Mouse (Mus musculus): ENCODE measurements at regions not wholly inside any gene's neighbourhood (a gene's known extent, or its start where the extent isn't known, plus 50 kb on each side); places are given as distances from the start of the nearest gene placed in this dataset.
A peak's percentile ranks its signal among the peaks of the same experiment; 100 is the strongest.

GRCm38 (mm10) chr6:75805223-75805622, 692.4 kb downstream of the Gm9008 start:
- Histone ChIP-seq H3K9me3 (ENCODE audit: low read length) (no peaks in the 10 kb centered on the region), H3K4me2 (ENCODE audit: low read depth, low read length, poor library complexity, severe bottlenecking) (no peak overlapping the region), H3K4me3 (ENCODE audit: low read depth, low read length) (no peak overlapping the region), H3K27ac (ENCODE audit: low read depth, low read length) (no peak overlapping the region), H3K27me3 (ENCODE audit: insufficient read depth, low read length) (no peaks in the 10 kb centered on the region), H3K9ac (replicated peaks; ENCODE audit: low read length, poor library complexity, severe bottlenecking) (no peak overlapping the region), H3K4me1 (ENCODE audit: insufficient read depth, low read length) (no peaks in the 10 kb centered on the region), H3K36me3 (ENCODE audit: insufficient read depth, low read length) (no peaks in the 10 kb centered on the region)
- ATAC-seq (ENCODE audit: low FRiP score) (no peak), DNase-seq (ENCODE audit: low spot score) (no peak)
- WGBS: 82% methylated on average over 4 of the region's 4 CpGs
- TF ChIP-seq CTCF (IDR thresholded peaks at IDR 0.05): no peak

GRCm38 (mm10) chr6:75799993-75800392, 697.6 kb downstream of the Gm9008 start:
- H3K9ac ChIP-seq (replicated peaks; ENCODE audit: low read length, poor library complexity, severe bottlenecking): no peak overlapping the region
- TF ChIP-seq CTCF (IDR thresholded peaks at IDR 0.05): no peak
- no peaks in the 10 kb centered on the region for H3K4me1 ChIP-seq (ENCODE audit: insufficient read depth, low read length)
- H3K27me3 ChIP-seq (ENCODE audit: insufficient read depth, low read length): no peaks in the 10 kb centered on the region
- no peak overlapping the region for H3K27ac ChIP-seq (ENCODE audit: low read depth, low read length)
- H3K9me3 ChIP-seq (ENCODE audit: low read length): no peaks in the 10 kb centered on the region
- ATAC-seq (ENCODE audit: low FRiP score): no peak
- no peak for DNase-seq (ENCODE audit: low spot score)
- 52% methylated on average over 3 of the region's 3 CpGs for WGBS
- no peaks in the 10 kb centered on the region for H3K36me3 ChIP-seq (ENCODE audit: insufficient read depth, low read length)
- no peak overlapping the region for H3K4me2 ChIP-seq (ENCODE audit: low read depth, low read length, poor library complexity, severe bottlenecking)
- H3K4me3 ChIP-seq (ENCODE audit: low read depth, low read length): no peak overlapping the region

- Histone ChIP-seq H3K4me2 (ENCODE audit: low read depth, low read length, poor library complexity, severe bottlenecking) (no peak overlapping the region), H3K9me3 (ENCODE audit: low read length) (no peaks in the 10 kb centered on the region), H3K4me1 (ENCODE audit: insufficient read depth, low read length) (no peaks in the 10 kb centered on the region), H3K4me3 (ENCODE audit: low read depth, low read length) (no peak overlapping the region), H3K9ac (replicated peaks; ENCODE audit: low read length, poor library complexity, severe bottlenecking) (no peak overlapping the region), H3K36me3 (ENCODE audit: insufficient read depth, low read length) (no peaks in the 10 kb centered on the region), H3K27me3 (ENCODE audit: insufficient read depth, low read length) (no peaks in the 10 kb centered on the region), H3K27ac (ENCODE audit: low read depth, low read length) (peak overlapping the region; percentile 20; the same call in 1 of the 2 replicates)
- ATAC-seq (ENCODE audit: low FRiP score) (peak; percentile 56; the same call in 1 of the 2 replicates), DNase-seq (ENCODE audit: low spot score) (peak; percentile 40)
- TF ChIP-seq CTCF (IDR thresholded peaks at IDR 0.05): no peak
- WGBS: 32% methylated on average over 2 of the region's 2 CpGs
Observed at GRCm38 (mm10) chr6:75799546-75799945, 698.0 kb downstream of the Gm9008 start.

- no peak for TF ChIP-seq CTCF (IDR thresholded peaks at IDR 0.05)
- ATAC-seq (ENCODE audit: low FRiP score) (no peak), DNase-seq (ENCODE audit: low spot score) (no peak)
- Histone ChIP-seq H3K4me3 (ENCODE audit: low read depth, low read length) (no peak overlapping the region), H3K4me2 (ENCODE audit: low read depth, low read length, poor library complexity, severe bottlenecking) (no peak overlapping the region), H3K9ac (replicated peaks; ENCODE audit: low read length, poor library complexity, severe bottlenecking) (no peak overlapping the region), H3K27me3 (ENCODE audit: insufficient read depth, low read length) (no peaks in the 10 kb centered on the region), H3K4me1 (ENCODE audit: insufficient read depth, low read length) (no peaks in the 10 kb centered on the region), H3K27ac (ENCODE audit: low read depth, low read length) (no peak overlapping the region), H3K9me3 (ENCODE audit: low read length) (no peaks in the 10 kb centered on the region), H3K36me3 (ENCODE audit: insufficient read depth, low read length) (no peaks in the 10 kb centered on the region)
- 64% methylated on average over 20 of the region's 20 CpGs for WGBS
Observed at GRCm38 (mm10) chr6:75782680-75783079, 714.9 kb downstream of the Gm9008 start.

GRCm38 (mm10) chr6:75763041-75763440, 734.5 kb downstream of the Gm9008 start:
- H3K4me3 ChIP-seq (ENCODE audit: low read depth, low read length): no peak overlapping the region
- no peaks in the 10 kb centered on the region for H3K4me1 ChIP-seq (ENCODE audit: insufficient read depth, low read length)
- H3K36me3 ChIP-seq (ENCODE audit: insufficient read depth, low read length): no peaks in the 10 kb centered on the region
- no peak overlapping the region for H3K27ac ChIP-seq (ENCODE audit: low read depth, low read length)
- DNase-seq (ENCODE audit: low spot score) (no peak), ATAC-seq (ENCODE audit: low FRiP score) (no peak)
- 89% methylated on average over 4 of the region's 4 CpGs for WGBS
- H3K4me2 ChIP-seq (ENCODE audit: low read depth, low read length, poor library complexity, severe bottlenecking): no peak overlapping the region
- H3K9ac ChIP-seq (replicated peaks; ENCODE audit: low read length, poor library complexity, severe bottlenecking): no peak overlapping the region
- H3K27me3 ChIP-seq (ENCODE audit: insufficient read depth, low read length): no peaks in the 10 kb centered on the region
- no peaks in the 10 kb centered on the region for H3K9me3 ChIP-seq (ENCODE audit: low read length)
- TF ChIP-seq CTCF (IDR thresholded peaks at IDR 0.05): no peak

GRCm38 (mm10) chr6:75756184-75756583, 741.4 kb downstream of the Gm9008 start:
- no peaks in the 10 kb centered on the region for H3K9me3 ChIP-seq (ENCODE audit: low read length)
- 44% methylated on average over 2 of the region's 2 CpGs for WGBS
- no peak overlapping the region for H3K9ac ChIP-seq (replicated peaks; ENCODE audit: low read length, poor library complexity, severe bottlenecking)
- H3K4me1 ChIP-seq (ENCODE audit: insufficient read depth, low read length): no peaks in the 10 kb centered on the region
- H3K27ac ChIP-seq (ENCODE audit: low read depth, low read length): no peak overlapping the region
- no peaks in the 10 kb centered on the region for H3K27me3 ChIP-seq (ENCODE audit: insufficient read depth, low read length)
- H3K4me2 ChIP-seq (ENCODE audit: low read depth, low read length, poor library complexity, severe bottlenecking): no peak overlapping the region
- DNase-seq (ENCODE audit: low spot score) (no peak), ATAC-seq (ENCODE audit: low FRiP score) (no peak)
- TF ChIP-seq CTCF (IDR thresholded peaks at IDR 0.05): no peak
- H3K36me3 ChIP-seq (ENCODE audit: insufficient read depth, low read length): no peaks in the 10 kb centered on the region
- no peak overlapping the region for H3K4me3 ChIP-seq (ENCODE audit: low read depth, low read length)
